Mouse (Mus musculus) v-Abl transformed pro-B cells (cell line): Measurements from ENCODE around the gene Tnrc18.

Experiments
- in situ Hi-C, 2 experiments: fragments of 400-800 bp; cut with MboI; formaldehyde crosslinking; loops; one replicate each; pipeline ENCODE4 v1.15.1; 2025; ENCODE audit not compliant: unreplicated experiment in 2 of 2

Gene Tnrc18

GRCm38 (mm10) chr5:142823096-142824062 is 5.9 kb upstream of the Tnrc18 start:
- in situ Hi-C loops, result loop anchor here in 1 of 2 experiments (5.0 kb wide), 1 partner anchor 191 kb away; no protein-coding TSS in a partner anchor

- in situ Hi-C loops, result loop anchor here in 1 of 2 experiments (5.0 kb wide), 1 partner anchor 190 kb away; no protein-coding TSS in a partner anchor
Measured at GRCm38 (mm10) chr5:142822286-142823095, 5.0 kb upstream of the Tnrc18 start.

- in situ Hi-C loops, result loop anchor here in 1 of 2 experiments (5.0 kb wide), 1 partner anchor 190 kb away; no protein-coding TSS in a partner anchor
Measured at GRCm38 (mm10) chr5:142821974-142822285, 4.5 kb upstream of the Tnrc18 start.

DNA sequence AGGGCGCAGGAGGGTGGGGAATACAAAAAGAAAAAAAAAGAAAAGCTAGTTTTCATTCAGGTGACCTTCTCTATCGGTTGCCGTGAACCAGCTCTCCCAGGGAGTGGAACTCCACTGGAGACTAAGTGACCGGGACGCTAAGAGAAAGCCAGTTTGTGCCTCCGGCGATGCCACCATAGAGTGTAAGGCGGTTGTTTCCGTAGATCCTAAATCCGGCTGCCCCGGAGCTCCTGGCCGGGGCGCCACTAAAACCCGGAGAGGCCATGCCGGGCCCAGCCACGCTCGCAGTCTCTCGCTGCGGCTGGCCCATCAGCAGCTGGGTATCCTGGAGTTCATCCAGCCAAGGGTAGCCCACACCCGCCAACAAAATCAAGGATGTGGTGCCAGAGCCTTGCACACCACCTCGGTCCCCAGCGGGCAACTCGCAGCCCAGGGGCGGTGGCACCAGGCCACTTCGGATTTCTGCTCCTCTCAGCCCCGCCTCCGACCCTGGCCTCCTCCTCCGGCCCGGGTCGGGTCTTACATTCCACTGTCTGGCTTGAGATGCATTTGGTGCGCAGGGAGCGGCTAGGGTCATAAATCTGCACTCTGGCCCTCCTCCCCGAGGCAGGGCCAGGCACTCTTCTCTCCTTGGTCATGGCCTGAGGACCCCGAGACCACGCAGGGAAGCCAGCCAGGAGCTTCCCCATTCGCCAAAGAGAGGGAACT is 4.0 kb upstream of the Tnrc18 start:
- in situ Hi-C loops, result loop anchor here in 1 of 2 experiments (5.0 kb wide), 1 partner anchor 189 kb away; no protein-coding TSS in a partner anchor

- in situ Hi-C loops, result loop anchor here in 1 of 2 experiments (5.0 kb wide), 1 partner anchor 188 kb away; no protein-coding TSS in a partner anchor
Measured at GRCm38 (mm10) chr5:142820276-142821265, 3.1 kb upstream of the Tnrc18 start.

- in situ Hi-C loops, result loop anchor here (5.0 kb wide), 2 partner anchors 88 to 187 kb away; partner anchors contain the start of gene Actb (in 2 of the 2)
Measured at GRCm38 (mm10) chr5:142819385-142820275, 2.2 kb upstream of the Tnrc18 start.

GRCm38 (mm10) chr5:142818435-142819360 is 1.2 kb upstream of the Tnrc18 start:
- in situ Hi-C loops, result loop anchor here (5.0 kb wide), 1 partner anchor 89 kb away; the partner anchor contains the start of gene Actb (in 2 of the 2)

GRCm38 (mm10) chr5:142816811-142817523 is 495 bp downstream of the Tnrc18 start:
- in situ Hi-C loops, result loop anchor here (5.0 kb wide), 1 partner anchor 90 kb away; the partner anchor contains the start of gene Actb (in 2 of the 2)

GRCm38 (mm10) chr5:142816031-142816810 is 1.2 kb downstream of the Tnrc18 start:
- in situ Hi-C loops, result loop anchor here (5.0 kb wide), 1 partner anchor 91 kb away; the partner anchor contains the start of gene Actb (in 2 of the 2)

GRCm38 (mm10) chr5:142815421-142816001 is 2.0 kb downstream of the Tnrc18 start:
- in situ Hi-C loops, result loop anchor here (5.0 kb wide), 1 partner anchor 92 kb away; the partner anchor contains the start of gene Actb (in 2 of the 2)

DNA sequence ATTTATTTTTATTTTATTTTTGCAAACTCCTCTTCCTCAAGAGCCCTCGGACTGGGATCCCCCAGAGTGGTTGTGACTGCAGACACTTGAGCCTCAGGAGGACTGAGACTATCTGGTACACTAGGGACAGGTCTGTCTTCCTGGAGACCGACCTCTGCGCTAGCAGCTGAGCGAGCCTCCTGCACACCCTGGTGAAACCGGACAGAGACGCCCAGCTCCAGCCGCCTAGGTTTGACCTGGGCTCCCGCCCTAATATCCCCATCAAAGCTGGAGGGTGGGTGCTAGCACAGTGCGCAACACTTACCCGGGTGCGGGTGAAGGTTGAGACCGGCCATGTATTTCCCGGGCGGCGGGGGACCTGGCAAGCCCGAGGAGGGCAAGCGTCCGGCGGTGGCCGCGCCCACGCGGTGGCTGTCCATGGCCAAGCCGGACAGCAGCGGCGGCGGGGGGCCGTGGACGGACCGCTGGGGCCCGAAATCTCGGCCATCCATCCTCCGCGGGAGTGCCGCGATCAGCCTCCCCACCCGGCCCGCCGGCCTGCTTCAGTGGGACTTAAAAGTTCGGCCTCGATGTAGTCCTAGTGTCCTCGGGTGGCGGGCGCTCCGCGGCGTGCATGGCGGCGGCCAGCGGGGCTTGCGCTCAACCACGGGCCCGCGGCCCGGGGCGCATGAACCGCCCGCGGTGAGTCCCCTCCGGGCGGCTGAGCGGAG is 2.6 kb downstream of the Tnrc18 start:
- in situ Hi-C loops, result loop anchor here (5.0 kb wide), 1 partner anchor 92 kb away; the partner anchor contains the start of gene Actb (in 2 of the 2)

- in situ Hi-C loops, result no loop called here
Measured at GRCm38 (mm10) chr5:142814161-142814651, 3.3 kb downstream of the Tnrc18 start.

DNA sequence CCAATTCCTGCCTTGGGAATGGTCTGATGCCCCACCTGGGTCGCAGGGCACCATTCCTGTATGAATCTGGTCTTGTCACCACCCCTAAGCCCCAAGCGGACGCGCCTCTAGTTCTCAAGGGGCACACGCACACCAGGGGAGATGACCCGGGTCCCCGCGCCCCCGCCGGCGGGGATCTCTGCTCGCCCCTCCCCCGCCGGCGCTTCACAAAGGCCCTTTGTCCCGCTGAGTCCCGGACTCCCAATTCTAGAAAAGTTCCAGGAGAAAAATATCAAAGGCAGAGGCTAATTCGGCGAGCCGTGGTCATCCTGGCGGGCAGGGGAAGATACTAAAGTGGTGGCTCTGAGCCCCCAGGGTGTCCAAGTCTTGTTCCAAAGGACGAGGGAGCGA is 3.7 kb downstream of the Tnrc18 start:
- in situ Hi-C loops, result no loop called here
